Mouse (Mus musculus): ENCODE results near the gene Nubp2.
A peak's percentile ranks its signal among the peaks of the same experiment; 100 is the strongest.

The Nubp2 gene

GRCm38 (mm10) chr17:24894061-24894994, 8.2 kb upstream of the Nubp2 start:
- no peak for DNase-seq (ENCODE audit: low spot score in 2 of 2)

DNA sequence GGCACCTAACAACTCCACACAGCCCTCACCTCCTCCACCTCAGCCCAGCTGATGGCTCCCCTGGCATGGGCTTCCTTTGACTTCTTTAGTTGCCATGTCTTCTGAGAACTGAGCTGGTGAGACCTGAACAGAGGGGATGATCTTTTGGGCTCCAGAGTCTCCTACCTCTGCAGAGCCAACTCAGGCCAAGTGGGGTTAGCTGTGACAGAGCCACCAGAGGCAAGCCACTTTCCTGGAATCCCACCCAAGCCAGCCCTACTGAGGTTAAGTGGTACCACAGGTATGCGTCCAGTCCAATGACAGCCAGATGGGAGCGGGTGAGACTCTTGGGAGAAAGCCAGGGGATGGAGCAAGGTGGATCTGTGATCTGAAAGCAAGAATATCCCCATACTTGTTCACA, 7.1 kb upstream of the Nubp2 start:
- no peak for DNase-seq (ENCODE audit: low spot score in 2 of 2)

- no peak for DNase-seq (ENCODE audit: low spot score in 2 of 2)
These were observed 6.6 kb upstream of the Nubp2 start for GRCm38 (mm10) chr17:24892785-24893184.

- DNase-seq (ENCODE audit: low spot score in 2 of 2): no peak
These were observed 5.2 kb upstream of the Nubp2 start for GRCm38 (mm10) chr17:24891321-24891720.

- no peak for DNase-seq (ENCODE audit: low spot score in 2 of 2)
These were observed 4.3 kb upstream of the Nubp2 start for GRCm38 (mm10) chr17:24890151-24891092.

DNA sequence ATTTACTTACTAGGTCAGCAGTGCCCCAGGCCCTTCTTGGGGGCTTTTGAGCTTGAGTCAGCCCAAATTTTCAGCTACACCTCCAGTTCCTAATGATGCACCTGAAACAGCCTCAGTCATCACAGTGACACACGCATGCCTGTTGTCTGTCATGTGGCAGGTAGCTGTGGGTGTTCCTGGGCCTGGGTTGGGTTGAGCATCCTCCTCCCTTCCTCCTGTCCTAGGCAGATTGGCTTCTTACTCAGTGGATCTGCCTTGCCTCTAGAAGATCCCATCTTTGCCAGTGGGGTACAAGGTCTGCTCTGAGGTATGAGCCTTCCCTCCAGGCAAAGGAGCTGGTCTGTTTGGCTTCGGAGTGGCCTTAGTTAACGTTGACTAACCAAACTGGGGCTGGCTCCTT, 2.7 kb upstream of the Nubp2 start:
- DNase-seq (ENCODE audit: low spot score in 2 of 2): no peak

DNA sequence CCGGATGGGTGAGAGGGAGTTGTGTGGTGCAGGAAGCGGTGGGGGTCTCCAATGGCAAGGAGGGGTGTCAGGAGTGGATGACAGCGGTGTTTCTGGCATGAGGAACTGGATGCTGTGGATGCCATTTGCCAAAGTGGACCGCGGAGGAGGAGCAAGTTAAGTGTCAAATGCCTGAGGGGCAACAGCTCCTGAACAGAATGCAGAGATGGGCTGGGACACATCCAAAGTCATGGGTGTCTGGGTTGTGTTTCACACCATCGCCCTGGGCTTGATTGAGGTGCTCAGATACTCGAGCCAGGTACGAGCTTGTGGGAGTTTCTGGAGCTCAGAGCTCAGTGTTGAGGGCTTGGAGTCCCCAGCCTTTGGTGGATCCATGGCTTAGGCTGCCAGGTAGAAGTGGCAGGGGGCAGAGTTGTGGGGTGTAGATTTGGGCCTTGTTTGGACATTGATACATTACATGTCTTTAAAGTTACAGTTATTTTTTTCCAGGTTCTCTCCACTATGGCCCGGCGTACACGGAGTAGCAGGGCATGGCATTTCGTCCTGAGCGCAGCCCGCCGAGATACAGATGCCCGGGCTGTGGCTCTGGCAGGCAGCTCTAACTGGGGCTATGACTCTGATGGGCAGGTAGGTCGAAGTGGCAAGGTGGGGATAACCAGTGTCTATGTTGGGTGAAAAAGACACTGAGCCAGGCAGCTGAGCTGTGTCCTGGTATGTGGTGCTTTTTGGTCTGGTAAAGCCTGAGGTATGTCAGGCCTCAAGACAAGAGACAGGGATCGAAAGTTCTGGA, 1.3 kb upstream of the Nubp2 start:
- DNase-seq (ENCODE audit: low spot score in 2 of 2): peak in 1 of 2 experiments; percentile 27

- no peak for DNase-seq (ENCODE audit: low spot score in 2 of 2)
These were observed 753 bp upstream of the Nubp2 start for GRCm38 (mm10) chr17:24886932-24887271.

- DNase-seq (ENCODE audit: low spot score in 2 of 2): no peak
These were observed 604 bp downstream of the Nubp2 start for GRCm38 (mm10) chr17:24885356-24886133.

DNA sequence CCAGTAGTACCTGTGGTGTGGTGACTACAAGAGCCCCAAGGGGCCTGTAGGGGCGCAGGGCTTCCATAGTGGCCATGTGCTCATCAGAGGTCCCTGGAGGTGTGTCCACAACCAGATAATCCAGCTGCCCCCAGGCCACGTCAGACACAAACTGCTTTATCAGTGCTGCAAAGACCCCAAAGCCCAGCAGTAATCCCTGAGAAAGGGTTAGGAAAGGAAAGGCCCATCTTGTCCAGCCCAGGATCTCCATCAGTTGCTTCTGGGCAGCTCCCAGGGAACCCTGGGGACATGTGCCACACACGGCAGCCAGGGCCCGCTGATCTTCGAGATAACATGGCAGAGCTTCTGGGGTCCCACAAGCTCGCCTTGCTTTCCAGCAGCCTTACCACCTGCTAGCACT, 1.8 kb downstream of the Nubp2 start:
- DNase-seq (ENCODE audit: low spot score in 2 of 2): no peak

GRCm38 (mm10) chr17:24881738-24882440, 4.3 kb downstream of the Nubp2 start:
- peak in 1 of 2 experiments; percentile 29 for DNase-seq (ENCODE audit: low spot score in 2 of 2)

GRCm38 (mm10) chr17:24878531-24878930, 7.6 kb downstream of the Nubp2 start:
- no peak for DNase-seq (ENCODE audit: low spot score in 2 of 2)

- DNase-seq (ENCODE audit: low spot score in 2 of 2): peak; percentile 41 to 49
These were observed 8.1 kb downstream of the Nubp2 start for GRCm38 (mm10) chr17:24878117-24878397.

DNA sequence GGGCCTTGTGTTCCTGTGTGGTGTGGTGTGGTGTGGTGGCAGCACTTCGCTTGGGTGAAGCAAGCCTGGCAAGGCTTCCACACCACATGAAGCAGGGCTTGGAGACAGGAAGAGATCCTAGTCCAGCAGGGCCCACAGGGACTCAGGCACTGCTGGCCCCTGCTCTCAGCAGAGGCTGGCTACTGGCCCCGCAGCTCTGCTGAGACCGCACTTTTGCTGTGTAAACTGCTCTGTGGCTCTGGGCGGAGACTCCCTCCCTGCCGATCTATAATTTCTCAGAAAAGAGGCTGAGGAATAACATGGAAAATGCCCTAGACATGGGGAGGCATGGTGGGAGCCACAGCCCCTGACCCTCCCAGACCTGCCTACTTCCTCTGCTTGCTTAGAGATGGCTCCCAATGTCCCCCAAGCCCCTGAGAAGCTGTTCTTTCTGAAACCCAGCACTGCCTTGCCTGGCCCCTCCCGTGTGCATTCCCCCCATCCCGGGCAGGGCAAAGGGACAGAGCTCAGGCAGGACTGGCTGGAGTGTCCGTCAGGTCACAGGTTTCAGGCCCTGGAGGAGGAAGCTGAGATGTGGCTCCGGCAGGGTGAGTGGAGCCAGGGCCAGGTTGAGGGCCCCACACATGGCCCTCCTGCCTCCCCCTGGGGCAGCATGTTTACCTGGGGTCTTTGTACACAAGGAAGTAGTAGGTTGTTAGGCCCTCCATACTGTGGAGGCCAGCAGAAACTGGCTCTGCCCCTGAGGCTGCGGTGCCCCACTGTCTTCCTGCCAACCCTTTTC, 8.6 kb downstream of the Nubp2 start:
- DNase-seq (ENCODE audit: low spot score in 2 of 2): no peak

DNA sequence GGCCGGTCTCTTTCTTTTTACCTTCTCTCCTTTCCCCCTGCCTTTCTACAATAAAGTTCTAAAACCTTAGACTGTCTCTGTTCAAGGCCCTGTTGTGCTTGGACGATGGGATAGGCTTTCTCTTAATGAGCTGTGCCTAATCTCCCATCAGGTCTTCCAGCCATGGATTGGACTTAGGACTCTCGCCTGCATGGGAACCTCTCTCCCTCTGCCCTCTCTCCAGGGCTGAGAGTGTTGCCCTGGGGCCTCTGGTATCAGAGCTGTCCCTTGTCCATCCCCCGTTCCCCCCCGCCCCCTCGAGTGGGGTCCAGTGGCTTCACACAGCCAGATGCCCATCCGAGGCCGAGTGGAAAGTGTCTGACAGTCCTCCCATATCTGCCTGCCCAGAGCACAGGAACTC, 11.2 kb downstream of the Nubp2 start:
- DNase-seq (ENCODE audit: low spot score in 2 of 2): no peak

DNA sequence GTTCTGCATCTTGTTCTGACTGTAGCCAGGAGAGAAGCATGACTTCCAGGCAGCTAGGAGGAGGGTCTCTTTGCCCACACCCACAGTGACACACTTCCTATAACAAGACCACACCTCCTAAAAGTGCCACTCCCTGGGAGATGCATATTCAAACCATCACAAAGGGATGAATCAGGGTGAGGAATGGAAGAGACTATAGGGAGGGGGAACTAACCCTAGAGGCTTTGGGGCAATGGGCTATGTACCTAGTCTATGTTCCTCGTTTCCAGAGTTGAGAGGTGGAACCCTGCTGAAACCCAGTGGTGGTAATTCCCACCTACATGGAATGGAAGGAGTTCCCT, 11.8 kb downstream of the Nubp2 start:
- DNase-seq (ENCODE audit: low spot score in 2 of 2): no peak

GRCm38 (mm10) chr17:24873695-24874404, 12.3 kb downstream of the Nubp2 start:
- DNase-seq (ENCODE audit: low spot score in 2 of 2): no peak

DNA sequence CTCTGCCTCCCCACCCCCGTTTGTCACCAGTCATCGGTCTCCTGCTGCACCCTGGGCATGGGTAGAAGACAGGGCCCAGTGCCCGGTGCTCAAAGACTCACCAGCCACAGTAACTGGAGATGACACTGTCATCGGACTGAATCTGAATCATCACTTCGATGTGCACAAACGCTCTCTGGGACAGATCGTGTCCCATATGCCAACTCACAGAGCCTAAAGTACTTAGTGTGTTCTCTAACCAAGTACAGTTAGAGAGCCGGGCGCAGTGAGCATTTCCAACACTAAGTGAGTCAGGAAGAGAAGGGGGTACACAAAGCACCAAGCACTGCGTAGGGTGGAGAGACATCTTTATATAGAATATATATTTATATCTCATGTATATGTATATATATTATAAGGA, 18.2 kb downstream of the Nubp2 start:
- no peak for DNase-seq (ENCODE audit: low spot score in 2 of 2)

- DNase-seq (ENCODE audit: low spot score in 2 of 2): no peak
These were observed 20.4 kb downstream of the Nubp2 start, which contains the start of gene Igfals for GRCm38 (mm10) chr17:24865776-24866175. Igfals (plus strand) TSS chr17:24865997.

All from thymus, postnatal 10 days (tissue).